Mouse (Mus musculus) midbrain, embryonic 11.5 days (tissue): Measurements from ENCODE around the gene Itga2b. TPM values are rescaled to one million over a fixed set of nuclear protein-coding genes. Genes with fewer than 3 reads are reported as not detected.

Experiments
- ATAC-seq: fragments of 200-750 bp; cut with Nextera tagmentation; 2 replicates; pipeline ENCODE4 v1.8.0; 2017; ENCODE audit warnings: moderate TSS enrichment, moderate library complexity; ENCODE audit not compliant: low FRiP score
- DNase-seq: peaks from one replicate; pipeline ENCODE4 v3.0.0; 2015; ENCODE audit warnings: low spot score; ENCODE audit errors: missing footprints
- H3K27ac ChIP-seq: fragments of 300-500 bp; sonication (generic); 2 replicates; pipeline ENCODE4 v1.5.1; 2014; ENCODE audit warnings: low read depth, low read length
- H3K27me3 ChIP-seq: fragments of 300-500 bp; sonication (generic); 2 replicates; pipeline ENCODE4 v1.6.1; 2014; ENCODE audit warnings: mild to moderate bottlenecking, low read length, moderate library complexity, mixed read lengths; ENCODE audit not compliant: control insufficient read depth, insufficient read depth
- H3K36me3 ChIP-seq: fragments of 300-500 bp; sonication (generic); 2 replicates; pipeline ENCODE4 v1.6.1; 2014; ENCODE audit warnings: mild to moderate bottlenecking, low read length, moderate library complexity, mixed read lengths; ENCODE audit not compliant: control insufficient read depth, insufficient read depth
- H3K4me1 ChIP-seq: fragments of 300-500 bp; sonication (generic); 2 replicates; pipeline ENCODE4 v1.6.1; 2014; ENCODE audit warnings: low read length; ENCODE audit not compliant: control insufficient read depth, insufficient read depth
- H3K4me2 ChIP-seq: fragments of 300-500 bp; sonication (generic); 2 replicates; pipeline ENCODE4 v1.6.1; 2014; ENCODE audit warnings: mild to moderate bottlenecking, moderate library complexity
- H3K4me3 ChIP-seq: fragments of 300-500 bp; sonication (generic); 2 replicates; pipeline ENCODE4 v1.5.1; 2014; ENCODE audit warnings: low read depth, low read length
- H3K9ac ChIP-seq: fragments of 300-500 bp; sonication (generic); 2 replicates; pipeline ENCODE4 v1.6.1; 2014; ENCODE audit warnings: low read length
- H3K9me3 ChIP-seq: fragments of 300-500 bp; sonication (generic); 2 replicates; pipeline ENCODE4 v1.6.1; 2016; ENCODE audit warnings: low read length; ENCODE audit not compliant: control insufficient read depth
- WGBS: fragments of 180-500 bp; shearing (Covaris S2); extraction: QIAGEN DNeasy Blood & Tissue Kit; methylation state at CpG from one replicate; pipeline ENCODE4 v1.1.7; 2014; 5-methylcytosine and 5-hydroxymethylcytosine counted together
- polyA plus RNA-seq: library from polyadenylated mRNA; unstranded; fragments of >200 nt; fragmentation: Nextera tagmentation; extraction: Ambion mirVana; gene quantifications from 2 replicates; pipeline ENCODE4 v1.2.1, GENCODE M21; 2014

Itga2b gene
- polyA plus RNA-seq, 1 experiment from 2014 or later: 5.2 TPM

- Histone ChIP-seq H3K4me2 (no peak overlapping the region), H3K36me3 (peaks cover 14% of the 10 kb centered on the region), H3K27ac (no peak overlapping the region), H3K4me1 (peaks cover 20% of the 10 kb centered on the region), H3K9me3 (no peaks in the 10 kb centered on the region), H3K27me3 (peaks cover 11% of the 10 kb centered on the region), H3K4me3 (no peak overlapping the region), H3K9ac (no peak overlapping the region)
- ATAC-seq: no peak
- peak; percentile 81 for DNase-seq
- WGBS: 96% methylated on average over 11 of the region's 11 CpGs
These were observed 34.9 kb downstream of the Itga2b start for GRCm38 (mm10) chr11:102434816-102435705.

- Histone ChIP-seq H3K9ac (no peak overlapping the region), H3K36me3 (peaks cover 9% of the 10 kb centered on the region), H3K4me1 (peaks cover 24% of the 10 kb centered on the region), H3K9me3 (no peaks in the 10 kb centered on the region), H3K4me3 (no peak overlapping the region), H3K27me3 (peaks cover 11% of the 10 kb centered on the region), H3K4me2 (no peak overlapping the region), H3K27ac (no peak overlapping the region)
- DNase-seq: peak; percentile 99
- 0 out of 2 replicates have a peak, but pooled peaks have one; percentile 19 for ATAC-seq
- 10% methylated on average over 7 of the region's 7 CpGs for WGBS
These were observed 35.5 kb downstream of the Itga2b start for GRCm38 (mm10) chr11:102434406-102434805.

- Histone ChIP-seq H3K27me3 (peaks cover 5% of the 10 kb centered on the region), H3K36me3 (peaks cover 9% of the 10 kb centered on the region), H3K9me3 (no peaks in the 10 kb centered on the region), H3K4me1 (peaks cover 21% of the 10 kb centered on the region), H3K9ac (no peak overlapping the region), H3K27ac (no peak overlapping the region), H3K4me3 (no peak overlapping the region), H3K4me2 (no peak overlapping the region)
- WGBS: 92% methylated on average over 7 of the region's 7 CpGs
- ATAC-seq (no peak), DNase-seq (no peak)
These were observed 36.1 kb downstream of the Itga2b start for GRCm38 (mm10) chr11:102433866-102434265.

GRCm38 (mm10) chr11:102432896-102433295 lies 37.0 kb downstream of the Itga2b start:
- H3K27ac ChIP-seq: no peak overlapping the region
- ATAC-seq: no peak
- H3K4me3 ChIP-seq: no peak overlapping the region
- no peaks in the 10 kb centered on the region for H3K9me3 ChIP-seq
- no peak overlapping the region for H3K4me2 ChIP-seq
- H3K9ac ChIP-seq: no peak overlapping the region
- peaks cover 17% of the 10 kb centered on the region for H3K4me1 ChIP-seq
- peaks cover 2% of the 10 kb centered on the region for H3K27me3 ChIP-seq
- DNase-seq: no peak
- H3K36me3 ChIP-seq: peaks cover 8% of the 10 kb centered on the region
- WGBS: 94% methylated on average over 6 of the region's 6 CpGs

- ATAC-seq (no peak), DNase-seq (no peak)
- no peak overlapping the region for H3K4me3 ChIP-seq
- H3K4me1 ChIP-seq: peaks cover 11% of the 10 kb centered on the region
- H3K9me3 ChIP-seq: no peaks in the 10 kb centered on the region
- no peak overlapping the region for H3K27ac ChIP-seq
- no peak overlapping the region for H3K4me2 ChIP-seq
- WGBS: 70% methylated on average over 16 of the region's 16 CpGs
- H3K9ac ChIP-seq: no peak overlapping the region
- H3K36me3 ChIP-seq: peaks cover 6% of the 10 kb centered on the region; the same call in 1 of the 2 replicates
- H3K27me3 ChIP-seq: no peaks in the 10 kb centered on the region
These were observed 37.6 kb downstream of the Itga2b start for GRCm38 (mm10) chr11:102432115-102432843.

GRCm38 (mm10) chr11:102431728-102432114 lies 38.2 kb downstream of the Itga2b start:
- Histone ChIP-seq H3K27me3 (no peaks in the 10 kb centered on the region), H3K4me1 (peaks cover 6% of the 10 kb centered on the region), H3K4me3 (no peak overlapping the region), H3K9me3 (no peaks in the 10 kb centered on the region), H3K4me2 (no peak overlapping the region), H3K36me3 (peaks cover 6% of the 10 kb centered on the region; the same call in 1 of the 2 replicates), H3K27ac (no peak overlapping the region), H3K9ac (no peak overlapping the region)
- no peak for ATAC-seq
- no peak for DNase-seq
- WGBS: 84% methylated on average over 3 of the region's 3 CpGs

- H3K9me3 ChIP-seq: no peaks in the 10 kb centered on the region
- peak overlapping the region; percentile 77 for H3K4me2 ChIP-seq
- H3K4me3 ChIP-seq: peak overlapping the region; percentile 44
- no peak overlapping the region for H3K27ac ChIP-seq
- peak; percentile 97 for DNase-seq
- ATAC-seq: peak; percentile 56; the same call in 1 of the 2 replicates
- peak overlapping the region; percentile 50; the same call in 1 of the 2 replicates for H3K9ac ChIP-seq
- no peaks in the 10 kb centered on the region for H3K27me3 ChIP-seq
- peaks cover 5% of the 10 kb centered on the region; the same call in 1 of the 2 replicates for H3K36me3 ChIP-seq
- H3K4me1 ChIP-seq: peaks cover 6% of the 10 kb centered on the region
- under 1% methylated on average over 7 of the region's 7 CpGs for WGBS
These were observed 38.8 kb downstream of the Itga2b start for GRCm38 (mm10) chr11:102431018-102431645.

GRCm38 (mm10) chr11:102430121-102431017 lies 39.6 kb downstream of the Itga2b start, which contains the start of gene Grn:
Gene Grn (plus strand): TSS chr11:102430315.
- Histone ChIP-seq H3K27me3 (no peaks in the 10 kb centered on the region), H3K4me3 (peak within 1 kb of the TSS; percentile 44), H3K9me3 (no peaks in the 10 kb centered on the region), H3K4me1 (peaks cover 6% of the 10 kb centered on the region), H3K36me3 (no peaks in the 10 kb centered on the region; the same call in 1 of the 2 replicates), H3K27ac (no peak within 1 kb of the TSS), H3K4me2 (peak within 1 kb of the TSS; percentile 77), H3K9ac (peak within 1 kb of the TSS; percentile 50)
- 1% methylated on average over 25 of the region's 29 CpGs for WGBS
- DNase-seq: peak; percentile 97
- ATAC-seq: peak; percentile 88
